Mouse (Mus musculus) heart, adult 2 months (tissue): ENCODE results near the gene Rbbp5. TPM values are rescaled to one million over a fixed set of nuclear protein-coding genes. Genes with fewer than 3 reads are reported as not detected.
"Not testable (repeated sequence)": the region's sequence is repeated elsewhere in the genome, so short reads cannot be mapped to it uniquely, and the experiment has no call there.

Source experiments
- DNase-seq, 2 experiments: peaks; one replicate each; pipeline ENCODE4 v3.0.0; 2021
- H3K27ac ChIP-seq: fragments of 200-600 bp; 2 replicates; pipeline ENCODE4 v1.8.1; 2022
- H3K27me3 ChIP-seq: fragments of 200-500 bp; 2 replicates; pipeline ENCODE4 v1.6.1; 2012; ENCODE audit warnings: mild to moderate bottlenecking, low read length, inconsistent platforms, mixed read lengths; ENCODE audit not compliant: control insufficient read depth, insufficient read depth
- H3K36me3 ChIP-seq: fragments of 200-500 bp; 2 replicates; pipeline ENCODE4 v1.6.1; 2012; ENCODE audit warnings: low read length, inconsistent platforms; ENCODE audit not compliant: control insufficient read depth, insufficient read depth
- H3K4me1 ChIP-seq: fragments of 200-500 bp; 2 replicates; pipeline ENCODE4 v1.6.1; 2011; ENCODE audit warnings: low read length; ENCODE audit not compliant: control insufficient read depth, insufficient read depth
- H3K4me3 ChIP-seq: fragments of 200-600 bp; 2 replicates; pipeline ENCODE4 v1.8.1; 2022
- H3K79me2 ChIP-seq: fragments of 200-500 bp; replicated peaks from 2 replicates; pipeline ENCODE4 v1.6.1; 2012; ENCODE audit warnings: mild to moderate bottlenecking, inconsistent platforms, low read length, moderate library complexity, mixed read lengths; ENCODE audit not compliant: control insufficient read depth, insufficient read depth
- H3K9ac ChIP-seq: fragments of 200-500 bp; 2 replicates; pipeline ENCODE4 v1.6.1; 2012; ENCODE audit warnings: low read depth, mild to moderate bottlenecking, control low read depth, inconsistent platforms, low read length, mixed read lengths
- CTCF ChIP-seq: fragments of 200-600 bp; IDR thresholded peaks from 2 replicates; pipeline ENCODE4 v1.8.1; 2022; ENCODE audit warnings: antibody characterized with exemption, mild to moderate bottlenecking, moderate library complexity
- EP300 ChIP-seq: fragments of 200-500 bp; IDR thresholded peaks from 2 replicates; pipeline ENCODE4 v1.6.1; 2011; ENCODE audit warnings: low read depth, low read length, control low read depth; ENCODE audit not compliant: insufficient read depth
- POLR2A ChIP-seq: fragments of 200-500 bp; IDR thresholded peaks from 2 replicates; pipeline ENCODE4 v1.6.1; 2011; ENCODE audit warnings: mild to moderate bottlenecking, low read depth, low read length, control low read depth; ENCODE audit not compliant: insufficient read depth
- WGBS: fragments of 180-500 bp; shearing (Covaris S2); methylation state at CpG from one replicate; pipeline ENCODE4 v1.1.7; 2018; 5-methylcytosine and 5-hydroxymethylcytosine counted together
- intact Hi-C: fragments of 180-260 bp; cut with DNase I; formaldehyde crosslinking; loops from one replicate; pipeline ENCODE4 v1.15.1; 2025
- polyA plus RNA-seq: library from polyadenylated mRNA; depleted of rRNA; stranded (reverse); fragments of >200 nt; gene quantifications from 2 replicates; pipeline ENCODE4 v1.2.3, GENCODE M21; 2012
- total RNA-seq, 2 experiments: library from RNA; stranded (reverse); gene quantifications; 2 replicates each; pipeline ENCODE4 v1.2.3; 2021

Gene Rbbp5
- total and polyA plus RNA-seq, 3 experiments: 16.7 to 24.5 (median 21.6) TPM

GRCm38 (mm10) chr1:132468926-132469325 lies 8.2 kb upstream of the Rbbp5 start:
- H3K4me3 ChIP-seq: no peak overlapping the region
- H3K79me2 ChIP-seq: no peaks in the 10 kb centered on the region
- H3K27me3 ChIP-seq: no peaks in the 10 kb centered on the region
- DNase-seq: no peak
- H3K36me3 ChIP-seq: no peaks in the 10 kb centered on the region
- H3K4me1 ChIP-seq: no peaks in the 10 kb centered on the region
- H3K27ac ChIP-seq: no peak overlapping the region
- TF ChIP-seq POLR2A (no peak), EP300 (no peak), CTCF (no peak)
- no peak overlapping the region for H3K9ac ChIP-seq
- intact Hi-C loops: no loop called here

GRCm38 (mm10) chr1:132469519-132469918 lies 7.6 kb upstream of the Rbbp5 start:
- Histone ChIP-seq H3K4me3 (no peak overlapping the region), H3K27me3 (no peaks in the 10 kb centered on the region), H3K36me3 (no peaks in the 10 kb centered on the region), H3K4me1 (no peaks in the 10 kb centered on the region; the same call in 1 of the 2 replicates), H3K79me2 (no peaks in the 10 kb centered on the region), H3K9ac (no peak overlapping the region), H3K27ac (no peak overlapping the region)
- intact Hi-C loops: no loop called here
- 94% methylated on average over 7 of the region's 7 CpGs for WGBS
- TF ChIP-seq EP300 (no peak), CTCF (peak; percentile 35), POLR2A (no peak)
- DNase-seq: no peak

- WGBS: 88% methylated on average over 1 of the region's 1 CpGs
- not testable (repeated sequence) for DNase-seq
Measured at GRCm38 (mm10) chr1:132470031-132470430, 7.1 kb upstream of the Rbbp5 start.

GRCm38 (mm10) chr1:132471032-132471431 lies 6.1 kb upstream of the Rbbp5 start:
- no peak overlapping the region for H3K9ac ChIP-seq
- no peaks in the 10 kb centered on the region for H3K36me3 ChIP-seq
- H3K4me1 ChIP-seq: no peaks in the 10 kb centered on the region; the same call in 1 of the 2 replicates
- H3K4me3 ChIP-seq: no peak overlapping the region
- no peak overlapping the region for H3K27ac ChIP-seq
- no peak for TF ChIP-seq EP300
- TF ChIP-seq POLR2A: no peak
- no peak for TF ChIP-seq CTCF
- no peaks in the 10 kb centered on the region for H3K27me3 ChIP-seq
- 66% methylated on average over 2 of the region's 2 CpGs for WGBS
- no peak for DNase-seq
- no peaks in the 10 kb centered on the region for H3K79me2 ChIP-seq
- intact Hi-C loops: no loop called here

More at GRCm38 (mm10) chr1:132470031-132470430, 7.1 kb upstream of the Rbbp5 start:
- H3K27me3 ChIP-seq, H3K4me1 ChIP-seq, intact Hi-C loops, H3K36me3 ChIP-seq, H3K27ac ChIP-seq, H3K79me2 ChIP-seq, H3K9ac ChIP-seq, H3K4me3 ChIP-seq: not testable (repeated sequence)

GRCm38 (mm10) chr1:132471499-132471898 lies 5.7 kb upstream of the Rbbp5 start:
- TF ChIP-seq CTCF (no peak), POLR2A (no peak), EP300 (no peak)
- peaks cover 1% of the 10 kb centered on the region for H3K4me1 ChIP-seq
- H3K27ac ChIP-seq: no peak overlapping the region
- no peaks in the 10 kb centered on the region for H3K79me2 ChIP-seq
- intact Hi-C loops: no loop called here
- no peak for DNase-seq
- 79% methylated on average over 5 of the region's 5 CpGs for WGBS
- H3K9ac ChIP-seq: no peak overlapping the region
- no peak overlapping the region for H3K4me3 ChIP-seq
- no peaks in the 10 kb centered on the region for H3K27me3 ChIP-seq
- no peaks in the 10 kb centered on the region; the same call in 1 of the 2 replicates for H3K36me3 ChIP-seq

GRCm38 (mm10) chr1:132472537-132472936 lies 4.6 kb upstream of the Rbbp5 start:
- intact Hi-C loops: no loop called here
- no peaks in the 10 kb centered on the region for H3K79me2 ChIP-seq
- H3K36me3 ChIP-seq: no peaks in the 10 kb centered on the region; the same call in 1 of the 2 replicates
- no peak for DNase-seq
- H3K4me3 ChIP-seq: no peak overlapping the region
- peaks cover 1% of the 10 kb centered on the region for H3K4me1 ChIP-seq
- no peaks in the 10 kb centered on the region for H3K27me3 ChIP-seq
- H3K27ac ChIP-seq: no peak overlapping the region
- TF ChIP-seq CTCF (peak; percentile 42), POLR2A (no peak)
- H3K9ac ChIP-seq: no peak overlapping the region
- WGBS: 46% methylated on average over 5 of the region's 5 CpGs

- Histone ChIP-seq H3K27me3 (no peaks in the 10 kb centered on the region), H3K4me3 (no peak overlapping the region), H3K27ac (no peak overlapping the region), H3K4me1 (peaks cover 4% of the 10 kb centered on the region), H3K9ac (no peak overlapping the region), H3K79me2 (0 out of 2 replicates have a peak, but pooled peaks cover 2% of the 10 kb centered on the region), H3K36me3 (no peaks in the 10 kb centered on the region; the same call in none of the 2 replicates)
- DNase-seq: no peak
- intact Hi-C loops: no loop called here
- 50% methylated on average over 1 of the region's 1 CpGs for WGBS
- no peak for TF ChIP-seq POLR2A
- TF ChIP-seq EP300: no peak
- no peak for TF ChIP-seq CTCF
Measured at GRCm38 (mm10) chr1:132474496-132474895, 2.7 kb upstream of the Rbbp5 start.
